Mouse (Mus musculus): Measurements from ENCODE around the gene Cldn5. TPM values are rescaled to one million over a fixed set of nuclear protein-coding genes. Genes with fewer than 3 reads are reported as not detected.

The Cldn5 gene
- 10 to 100 TPM; 78.6 to 85.0 TPM for total RNA-seq (2021)

GRCm38 (mm10) chr16:18776556-18777100, at the start of gene Cldn5:
TSS of gene Cldn5 (plus strand) at chr16:18776847.
- peak in 1 of 2 experiments; percentile 90 for DNase-seq (ENCODE audit: extremely low spot score in 1 of 2, low spot score in 2 of 2)
- intact Hi-C loops (cut with DNase I): no loop called here

DNA sequence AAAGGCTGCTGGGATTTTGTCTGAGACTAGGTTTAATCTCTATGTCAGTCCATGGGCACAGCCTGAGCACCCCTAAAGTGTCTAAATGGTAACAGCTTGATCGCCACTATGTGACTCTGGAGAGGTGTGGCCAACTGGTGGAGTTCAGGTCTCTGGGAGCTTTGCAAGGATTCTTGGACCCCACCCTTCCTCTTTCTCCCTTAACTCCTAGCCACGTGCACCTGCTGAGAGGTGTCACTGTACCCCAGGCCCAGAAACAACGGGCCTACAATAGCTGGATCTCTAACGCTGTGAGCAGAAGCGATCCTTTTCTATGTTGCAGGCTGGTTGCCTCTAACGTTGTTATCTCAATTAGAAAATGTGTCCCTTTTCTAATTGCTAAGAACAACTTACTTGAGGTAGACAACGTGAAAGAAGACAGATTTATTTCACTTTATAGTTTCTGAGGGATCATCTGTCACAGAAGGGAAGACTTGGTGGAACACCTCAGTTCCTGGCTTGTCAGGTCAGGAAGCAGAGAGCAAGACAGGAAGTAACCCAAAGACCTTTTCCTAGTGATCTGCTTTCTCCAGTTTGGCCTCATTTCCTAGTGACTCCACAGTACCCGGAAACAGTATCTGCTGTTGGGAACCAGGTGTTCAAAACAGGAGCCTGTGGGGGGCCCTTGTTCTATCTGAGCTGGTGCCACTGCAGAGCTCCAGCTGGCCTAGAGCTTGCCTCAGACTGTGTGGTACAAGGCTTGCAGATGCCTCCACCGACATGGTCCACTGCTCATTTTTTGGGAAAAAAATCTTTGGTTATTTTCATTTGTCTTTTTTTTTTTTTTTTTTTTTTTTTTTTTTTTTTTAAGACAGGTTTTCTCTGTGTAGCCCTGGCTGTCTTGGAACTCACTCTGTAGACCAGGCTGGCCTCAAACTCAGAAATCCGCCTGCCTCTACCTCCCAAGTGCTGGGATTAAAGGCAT, 48.8 kb upstream of the Cldn5 start:
- DNase-seq (ENCODE audit: extremely low spot score in 1 of 2, low spot score in 2 of 2): peak in 1 of 2 experiments; percentile 53
- intact Hi-C loops (cut with DNase I): no loop called here

DNA sequence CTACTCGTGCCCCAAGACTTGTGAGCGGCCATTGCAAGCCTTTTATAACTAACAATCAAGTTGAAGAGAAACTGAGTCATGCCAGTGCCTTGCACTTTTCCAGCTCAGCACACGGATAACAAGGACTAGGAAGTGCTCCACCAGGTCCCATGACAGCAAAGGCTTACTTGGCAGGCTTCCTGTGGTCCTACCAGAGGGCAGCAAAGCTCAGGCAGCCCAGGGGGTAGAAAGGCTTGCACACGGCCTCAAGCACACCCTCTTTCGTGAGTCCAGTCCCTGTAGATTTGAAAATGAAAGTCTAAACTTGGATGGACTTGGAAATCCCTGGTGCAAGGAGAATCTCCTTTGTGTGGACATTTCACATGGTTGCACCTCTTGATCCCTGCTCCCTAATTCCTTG, 47.5 kb upstream of the Cldn5 start:
- no peak for DNase-seq (ENCODE audit: extremely low spot score in 1 of 2, low spot score in 2 of 2)
- intact Hi-C loops (cut with DNase I): no loop called here

DNA sequence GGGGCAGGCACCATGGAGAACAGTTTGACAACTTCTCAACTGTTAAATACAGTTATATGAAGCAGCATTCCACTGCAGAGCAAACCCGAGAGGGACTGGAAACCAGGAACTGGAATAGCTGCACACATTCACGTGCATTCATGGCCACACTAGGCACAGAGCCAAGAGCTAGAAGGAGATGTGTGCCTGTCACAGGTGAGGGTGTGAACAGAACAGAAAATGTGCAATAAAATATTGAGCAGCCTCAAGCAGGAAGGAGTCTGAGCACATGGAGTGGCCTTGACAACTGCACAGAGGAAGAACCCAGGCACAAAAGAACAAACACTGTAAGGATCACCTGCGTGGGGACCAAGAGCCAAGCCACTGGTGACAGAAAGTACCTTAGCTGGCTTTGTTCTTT, 46.0 kb upstream of the Cldn5 start:
- no peak for DNase-seq (ENCODE audit: extremely low spot score in 1 of 2, low spot score in 2 of 2)
- intact Hi-C loops (cut with DNase I): no loop called here

DNA sequence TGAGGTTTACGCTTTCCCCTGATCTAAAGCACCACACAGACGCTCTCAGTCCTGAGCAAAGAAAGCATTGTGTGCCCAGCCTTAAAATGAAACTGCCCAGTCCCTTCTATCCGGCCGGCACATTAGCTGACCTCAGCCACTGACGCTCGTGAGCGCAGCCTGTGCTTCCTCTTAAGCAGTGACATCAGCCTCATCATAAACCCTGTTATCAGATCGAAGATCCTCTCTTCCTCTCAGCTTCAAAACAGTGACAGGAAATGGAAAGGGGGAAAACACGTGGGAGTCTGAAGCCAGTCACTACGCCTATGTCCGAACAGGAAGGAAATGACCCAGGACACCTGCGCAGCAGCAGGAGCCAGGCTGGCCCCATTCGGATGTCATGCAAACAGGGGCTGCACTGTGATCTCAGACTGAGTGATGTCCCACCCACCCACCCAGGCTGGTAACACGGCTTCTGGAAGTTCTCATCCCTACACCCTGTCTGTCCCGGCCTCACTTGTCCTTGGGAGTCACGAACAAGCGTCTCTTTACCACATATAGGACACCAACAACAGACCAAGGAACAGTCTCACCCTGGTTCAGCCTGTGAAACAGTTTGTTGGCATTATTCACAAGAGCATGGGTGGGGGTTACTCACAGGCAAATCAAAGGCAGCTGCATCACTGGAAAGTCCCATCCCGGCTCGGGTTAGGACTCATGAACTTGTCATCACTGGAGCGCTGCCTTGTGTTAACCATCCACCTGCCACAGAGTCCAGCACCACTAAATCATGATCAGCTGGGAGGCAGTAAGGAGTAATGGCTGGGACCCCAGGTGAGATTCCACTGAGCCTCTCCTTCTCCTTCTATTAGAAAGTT, 43.3 kb upstream of the Cldn5 start:
- intact Hi-C loops (cut with DNase I): no loop called here

DNA sequence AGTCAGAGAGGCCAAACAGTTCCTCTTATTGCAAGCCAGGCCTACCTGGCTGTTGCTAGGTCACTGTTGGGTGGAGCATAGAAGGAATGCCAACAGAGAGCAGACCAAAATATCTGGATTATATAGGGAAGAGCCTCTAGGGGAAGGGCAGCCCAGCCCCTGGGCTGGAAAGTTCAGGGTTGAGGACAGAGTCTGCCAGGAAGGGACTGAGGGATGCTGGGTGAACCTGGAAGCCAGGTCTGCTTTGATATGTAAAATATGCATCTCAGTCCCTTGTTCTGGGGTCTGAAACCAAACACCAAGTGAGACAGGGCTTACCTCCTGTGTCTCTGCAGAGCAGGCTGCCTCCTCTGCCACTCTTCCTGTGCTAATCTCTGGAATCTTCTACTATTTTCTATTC, 38.3 kb upstream of the Cldn5 start:
- intact Hi-C loops (cut with DNase I): no loop called here

More for the DNA sequence above, 43.3 kb upstream of the Cldn5 start:
- peak in 1 of 2 experiments; percentile 71 for DNase-seq (ENCODE audit: extremely low spot score in 1 of 2, low spot score in 2 of 2)

GRCm38 (mm10) chr16:18746268-18747122, 30.2 kb upstream of the Cldn5 start:
- DNase-seq (ENCODE audit: extremely low spot score in 1 of 2, low spot score in 2 of 2): no peak
- intact Hi-C loops (cut with DNase I): no loop called here

More for the DNA sequence above, 38.3 kb upstream of the Cldn5 start:
- DNase-seq (ENCODE audit: extremely low spot score in 1 of 2, low spot score in 2 of 2): no peak

DNA sequence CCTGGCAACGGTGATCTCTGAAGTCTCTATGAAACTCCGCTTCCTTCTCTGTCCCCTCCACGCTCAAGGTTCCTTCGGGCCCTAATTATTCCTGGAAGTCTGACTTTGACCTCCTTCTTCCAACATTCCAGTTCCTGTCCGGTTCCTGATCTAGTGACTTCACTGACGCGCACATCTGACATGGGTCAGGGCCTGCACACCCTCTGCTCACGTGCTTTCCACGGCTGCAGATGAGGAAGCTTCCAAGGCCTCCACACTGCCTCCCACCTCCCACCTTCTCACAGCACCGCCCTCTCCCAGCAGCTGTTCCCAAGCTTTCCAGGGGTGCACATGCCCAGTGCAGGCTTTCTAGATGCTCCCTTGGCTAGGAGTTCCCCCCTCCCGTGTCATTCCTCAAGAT, 25.5 kb upstream of the Cldn5 start:
- intact Hi-C loops (cut with DNase I): no loop called here

GRCm38 (mm10) chr16:18751885-18752499, 24.7 kb upstream of the Cldn5 start:
- DNase-seq (ENCODE audit: extremely low spot score in 1 of 2, low spot score in 2 of 2): no peak
- intact Hi-C loops (cut with DNase I): no loop called here

More for the DNA sequence above, 25.5 kb upstream of the Cldn5 start:
- DNase-seq (ENCODE audit: extremely low spot score in 1 of 2, low spot score in 2 of 2): no peak

DNA sequence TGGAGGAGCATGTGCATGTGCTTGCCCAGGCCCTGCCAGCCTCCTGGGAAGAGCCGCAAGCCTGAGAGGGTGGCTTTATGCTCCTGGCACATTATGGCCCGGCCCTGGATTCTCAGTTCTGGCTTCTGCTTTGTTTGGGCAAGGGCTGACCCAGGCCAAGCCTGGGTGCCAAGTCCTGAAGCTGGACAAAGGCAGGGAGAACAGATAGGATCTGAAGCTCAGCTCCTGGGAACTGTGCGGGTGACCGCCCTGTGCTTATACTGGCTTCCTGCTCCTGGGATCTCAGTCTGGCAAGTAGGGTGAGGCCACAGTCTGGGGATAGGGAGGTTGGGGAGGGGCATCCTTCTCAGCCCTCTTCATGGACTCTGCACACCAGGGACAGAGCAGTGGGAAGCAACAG, 14.9 kb upstream of the Cldn5 start:
- intact Hi-C loops (cut with DNase I): no loop called here

DNA sequence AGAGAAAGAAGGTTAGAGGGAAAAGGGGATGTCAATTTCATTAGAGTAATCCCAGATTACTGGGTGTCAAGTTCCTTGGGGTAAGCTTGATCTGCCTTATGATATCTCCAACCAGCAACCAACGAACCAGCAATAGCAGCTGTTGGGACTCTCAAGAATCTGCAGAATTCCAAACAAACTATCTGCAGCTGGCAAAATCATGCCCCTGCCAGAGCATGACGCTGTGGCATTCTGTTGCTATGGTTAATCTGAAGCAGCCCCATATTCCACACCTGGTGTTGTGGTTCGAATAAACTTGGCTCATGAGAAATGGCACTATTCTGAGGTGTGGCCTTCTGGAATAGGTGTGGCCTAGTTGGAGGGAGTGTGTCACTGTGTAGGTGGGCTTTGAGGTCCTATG, 13.7 kb upstream of the Cldn5 start:
- intact Hi-C loops (cut with DNase I): no loop called here
- no peak for DNase-seq (ENCODE audit: extremely low spot score in 1 of 2, low spot score in 2 of 2)

More for the DNA sequence above, 14.9 kb upstream of the Cldn5 start:
- DNase-seq (ENCODE audit: extremely low spot score in 1 of 2, low spot score in 2 of 2): no peak

DNA sequence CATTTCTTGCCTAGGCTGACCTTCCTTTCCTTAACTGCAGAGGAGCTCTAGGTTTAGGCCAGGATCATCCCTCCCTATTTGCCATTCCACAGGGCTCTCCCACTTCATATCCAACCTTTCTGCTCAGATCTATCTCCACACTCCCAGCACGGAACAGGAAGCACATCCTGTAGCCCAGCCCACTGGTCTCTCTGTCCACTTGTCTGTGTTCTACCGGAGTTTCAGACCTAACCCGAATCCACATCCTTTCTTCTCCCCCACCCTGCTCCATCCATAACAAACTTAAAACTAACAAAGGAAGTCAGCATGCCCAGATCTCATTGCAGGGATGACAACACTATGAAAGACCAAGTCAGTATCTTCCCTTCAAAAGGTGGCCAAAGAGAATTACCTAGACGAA, 10.3 kb upstream of the Cldn5 start:
- DNase-seq (ENCODE audit: extremely low spot score in 1 of 2, low spot score in 2 of 2): no peak
- intact Hi-C loops (cut with DNase I): no loop called here

- DNase-seq (ENCODE audit: extremely low spot score in 1 of 2, low spot score in 2 of 2): no peak
- intact Hi-C loops (cut with DNase I): no loop called here
These were observed 7.1 kb upstream of the Cldn5 start for GRCm38 (mm10) chr16:18769501-18769900.

DNA sequence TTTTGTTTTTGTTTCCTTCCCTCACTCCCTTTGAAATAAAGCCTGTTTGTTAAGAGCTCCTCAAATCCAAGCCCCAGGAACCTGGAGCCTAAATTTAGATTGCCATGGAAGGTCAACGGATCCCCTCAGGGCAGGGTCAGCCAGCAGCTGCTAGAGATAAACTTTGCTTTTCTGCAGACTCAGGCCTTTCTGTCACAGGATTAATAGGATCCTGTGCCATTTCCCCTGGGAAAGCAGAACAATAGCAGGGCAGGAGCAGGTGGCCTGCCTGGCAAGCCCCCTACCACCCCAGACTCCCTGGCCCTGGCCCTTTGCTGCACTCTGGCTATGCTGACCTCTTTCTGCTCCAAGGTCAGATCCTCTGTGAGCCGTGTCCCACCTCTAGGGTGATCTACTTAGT, 2.7 kb upstream of the Cldn5 start:
- DNase-seq (ENCODE audit: extremely low spot score in 1 of 2, low spot score in 2 of 2): no peak
- intact Hi-C loops (cut with DNase I): no loop called here

GRCm38 (mm10) chr16:18775621-18776555, 759 bp upstream of the Cldn5 start:
- peak in 1 of 2 experiments; percentile 79 for DNase-seq (ENCODE audit: extremely low spot score in 1 of 2, low spot score in 2 of 2)
- intact Hi-C loops (cut with DNase I): no loop called here

- no peak for DNase-seq (ENCODE audit: extremely low spot score in 1 of 2, low spot score in 2 of 2)
- intact Hi-C loops (cut with DNase I): no loop called here
These were observed 744 bp downstream of the Cldn5 start for GRCm38 (mm10) chr16:18777101-18778080.

Data from left cerebral cortex, postnatal 10 days (tissue).